Mouse (Mus musculus) regulatory T cell (primary cell): ENCODE data around the gene Baz1a.
"Not testable (repeated sequence)": the region's sequence is repeated elsewhere in the genome, so short reads cannot be mapped to it uniquely, and the experiment has no call there.

ENCODE experiments used
- in situ Hi-C: fragments of 300-600 bp; cut with MboI, MseI; formaldehyde crosslinking; loops from one replicate; pipeline ENCODE4 v1.15.1; 2025; ENCODE audit warnings: high pct_unique_total_duplicates

The Baz1a gene

DNA sequence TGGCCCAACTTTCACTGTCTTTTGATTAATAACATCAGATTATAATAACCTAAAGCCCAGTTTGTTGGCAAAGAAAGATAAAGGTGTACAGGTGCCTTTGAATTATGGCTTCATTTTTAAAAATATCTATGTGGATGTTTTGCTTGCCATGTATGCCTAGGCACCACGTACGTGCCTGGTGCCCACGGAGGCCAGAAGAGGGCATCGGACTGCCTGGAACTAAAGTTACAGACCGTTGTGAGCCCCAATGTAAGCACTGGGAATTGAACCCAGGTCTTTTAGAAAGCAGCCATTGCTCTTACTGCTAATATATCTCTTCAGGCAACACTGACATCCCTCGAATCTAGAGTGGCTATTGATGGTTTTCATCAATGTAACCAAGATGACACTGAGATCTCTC is 32.2 kb downstream of the Baz1a start:
- in situ Hi-C loops, result loop anchor here (5.0 kb wide), 1 partner anchor 95 kb away; no protein-coding TSS in a partner anchor

DNA sequence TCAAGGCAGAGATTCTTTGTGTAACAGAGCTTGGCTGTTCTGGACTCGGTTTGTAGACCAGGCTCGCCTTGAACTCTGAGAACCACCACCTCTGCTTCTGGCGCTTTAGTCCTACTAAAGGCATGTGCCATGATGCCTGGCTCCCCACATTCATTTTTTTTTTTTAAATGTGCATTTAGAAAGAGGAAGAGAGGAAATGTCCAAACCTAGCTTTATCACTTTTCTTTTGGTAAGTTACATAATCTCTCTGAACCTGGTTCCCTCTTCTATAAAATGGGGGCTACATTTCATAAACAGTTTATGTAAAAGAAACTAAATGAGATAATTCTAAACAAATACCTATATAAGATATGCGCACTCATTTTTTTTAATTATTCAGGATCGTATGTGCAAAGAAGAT is 33.2 kb downstream of the Baz1a start:
- in situ Hi-C loops, result loop anchor here (5.0 kb wide), 1 partner anchor 96 kb away; no protein-coding TSS in a partner anchor

DNA sequence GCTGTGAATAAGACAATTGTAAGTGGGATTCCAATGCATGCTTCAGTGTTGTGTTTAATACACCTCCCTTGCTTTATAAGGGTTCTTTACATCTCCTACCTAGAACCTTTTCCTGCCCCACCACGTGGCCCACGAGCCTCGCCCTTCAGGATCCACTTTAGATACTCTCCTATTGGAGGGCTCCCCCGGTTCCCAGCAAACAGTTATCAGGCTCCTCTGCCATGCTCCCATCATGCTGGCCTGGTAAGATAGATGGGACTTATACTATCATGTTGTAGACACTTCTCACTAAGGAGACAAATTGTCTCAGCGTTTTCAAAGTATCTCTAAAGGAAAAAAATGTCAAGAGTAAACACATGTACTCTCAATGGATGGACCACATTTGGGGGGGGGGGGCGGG is 33.6 kb downstream of the Baz1a start:
- in situ Hi-C loops, result loop anchor here (5.0 kb wide), 1 partner anchor 97 kb away; no protein-coding TSS in a partner anchor

DNA sequence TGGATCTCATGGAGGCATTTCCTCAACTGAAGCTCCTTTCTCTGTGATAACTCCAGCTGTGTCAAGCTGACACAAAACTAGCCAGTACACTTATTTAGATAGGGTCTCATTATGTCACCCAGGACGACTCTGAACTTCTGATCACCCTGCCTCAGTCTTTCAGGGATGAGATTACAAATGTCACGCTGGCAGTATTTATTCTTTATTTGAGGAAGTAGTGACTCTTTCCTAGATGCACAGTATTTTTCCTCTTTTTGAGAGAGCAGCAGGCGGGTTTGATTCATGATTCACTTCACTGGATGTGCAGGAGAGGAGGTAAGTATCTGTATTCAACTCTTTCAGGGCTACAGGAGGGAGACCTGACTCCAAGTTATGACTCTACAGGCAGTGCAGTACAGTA is 45.1 kb downstream of the Baz1a start:
- in situ Hi-C loops, result no loop called here

- in situ Hi-C loops, result no loop called here
Observed at GRCm38 (mm10) chr12:54965532-54966160, 48.5 kb downstream of the Baz1a start.

GRCm38 (mm10) chr12:54959569-54959968 is 54.6 kb downstream of the Baz1a start:
- in situ Hi-C loops, result no loop called here

- in situ Hi-C loops, result no loop called here
Observed at GRCm38 (mm10) chr12:54956974-54957373, 57.2 kb downstream of the Baz1a start.

DNA sequence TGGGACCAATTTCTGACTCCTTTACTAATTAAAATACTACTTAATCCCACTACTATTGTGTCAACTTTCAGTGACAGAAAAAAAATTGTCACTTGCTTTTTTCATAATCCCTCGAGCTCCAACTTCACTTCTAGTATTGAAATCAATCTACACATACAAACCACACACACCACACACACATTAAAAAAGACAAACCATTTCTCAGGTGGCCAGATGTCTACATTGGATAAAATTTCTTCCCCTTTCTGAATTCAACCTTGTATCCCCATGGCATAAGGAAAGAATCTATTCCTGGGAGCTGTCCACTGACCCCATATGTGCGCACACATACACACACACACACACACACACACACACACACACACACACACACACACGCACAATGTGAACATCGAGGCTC is 57.7 kb downstream of the Baz1a start:
- in situ Hi-C loops, result no loop called here

- in situ Hi-C loops, result no loop called here
Observed at GRCm38 (mm10) chr12:54946116-54946515, 68.0 kb downstream of the Baz1a start.

- in situ Hi-C loops, result not testable (repeated sequence)
Observed at GRCm38 (mm10) chr12:54942586-54943157, 71.5 kb downstream of the Baz1a start.

DNA sequence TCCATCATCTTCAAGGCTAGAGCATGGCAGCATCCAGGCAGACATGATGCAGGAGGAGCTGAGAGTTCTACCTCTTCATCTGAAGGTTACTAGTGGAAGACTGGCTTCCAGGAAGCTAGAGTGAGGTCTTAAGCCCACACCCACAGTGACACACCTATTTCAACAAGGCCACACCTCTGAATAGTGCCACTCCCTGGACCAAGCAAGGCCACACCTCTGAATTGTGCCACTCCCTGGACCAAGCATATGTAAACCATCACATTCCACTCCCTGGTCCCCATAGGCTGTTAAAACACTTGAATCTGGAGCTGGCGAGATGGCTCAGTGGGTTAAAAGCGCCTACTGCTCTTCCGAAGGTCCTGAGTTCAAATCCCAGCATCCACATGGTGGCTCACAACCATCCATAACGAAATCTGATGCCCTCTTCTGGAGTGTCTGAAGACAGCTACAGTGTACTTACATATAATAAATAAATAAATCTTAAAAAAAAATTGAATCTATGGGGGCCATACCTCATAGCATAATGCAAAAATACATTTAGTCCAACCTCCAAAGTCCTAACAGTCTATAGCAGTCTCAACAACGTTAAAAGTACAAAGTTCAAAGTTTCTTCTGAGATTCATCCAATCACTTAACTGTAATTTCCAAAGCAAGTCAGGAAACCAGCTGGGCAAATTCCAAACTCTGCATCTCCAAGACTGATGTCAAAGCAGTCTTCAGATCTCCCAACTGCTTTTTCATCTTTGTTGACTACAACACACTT is 76.4 kb downstream of the Baz1a start:
- in situ Hi-C loops, result not testable (repeated sequence)

DNA sequence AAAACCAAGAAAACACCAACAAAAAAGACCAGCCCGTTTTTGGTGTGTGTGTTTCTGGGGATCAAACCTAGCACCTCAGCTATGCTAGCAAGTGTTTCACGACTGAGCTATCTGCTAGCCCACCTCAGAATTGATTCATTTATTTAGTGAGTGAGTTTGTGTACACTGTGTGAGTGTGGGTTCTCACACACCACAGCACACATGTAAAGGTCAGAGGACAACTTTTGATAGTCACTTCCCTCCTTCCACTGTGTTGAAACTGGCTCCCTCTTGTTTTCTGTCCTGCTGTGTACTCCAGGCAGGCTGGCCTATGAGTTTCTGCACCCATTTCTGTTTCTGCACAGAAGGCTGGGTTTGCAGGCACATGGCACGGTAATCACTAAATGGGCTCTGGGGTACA is 103.8 kb downstream of the Baz1a start:
- in situ Hi-C loops, result no loop called here

DNA sequence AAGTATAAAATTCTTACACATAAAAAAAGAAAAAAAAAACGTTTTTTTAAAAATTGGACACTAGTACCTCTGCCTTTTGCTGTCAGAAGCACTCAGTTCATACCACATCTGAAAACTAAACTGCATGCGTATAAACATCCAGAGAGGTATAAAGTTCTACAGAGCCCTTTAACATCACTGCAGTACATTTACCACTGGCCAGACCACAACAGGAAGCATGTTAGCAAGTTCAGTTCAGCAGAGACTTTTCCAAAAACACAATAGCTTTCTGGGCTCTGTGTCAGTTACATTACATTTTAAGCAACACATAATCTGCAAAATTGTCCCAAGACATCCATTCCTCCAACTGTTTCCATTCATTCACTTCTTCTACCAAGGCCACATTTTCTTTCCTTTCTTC is 121.6 kb downstream of the Baz1a start:
- in situ Hi-C loops, result not testable (repeated sequence)

- in situ Hi-C loops, result no loop called here
Observed at GRCm38 (mm10) chr12:54890426-54890825, 123.7 kb downstream of the Baz1a start.

GRCm38 (mm10) chr12:54887580-54888127 is 126.5 kb downstream of the Baz1a start:
- in situ Hi-C loops, result no loop called here

GRCm38 (mm10) chr12:54879630-54880029 is 134.5 kb downstream of the Baz1a start:
- in situ Hi-C loops, result loop anchor here (5.0 kb wide), 1 partner anchor 42 kb away; no protein-coding TSS in a partner anchor

- in situ Hi-C loops, result loop anchor here (5.0 kb wide), 1 partner anchor 42 kb away; no protein-coding TSS in a partner anchor
Observed at GRCm38 (mm10) chr12:54879211-54879610, 134.9 kb downstream of the Baz1a start.

DNA sequence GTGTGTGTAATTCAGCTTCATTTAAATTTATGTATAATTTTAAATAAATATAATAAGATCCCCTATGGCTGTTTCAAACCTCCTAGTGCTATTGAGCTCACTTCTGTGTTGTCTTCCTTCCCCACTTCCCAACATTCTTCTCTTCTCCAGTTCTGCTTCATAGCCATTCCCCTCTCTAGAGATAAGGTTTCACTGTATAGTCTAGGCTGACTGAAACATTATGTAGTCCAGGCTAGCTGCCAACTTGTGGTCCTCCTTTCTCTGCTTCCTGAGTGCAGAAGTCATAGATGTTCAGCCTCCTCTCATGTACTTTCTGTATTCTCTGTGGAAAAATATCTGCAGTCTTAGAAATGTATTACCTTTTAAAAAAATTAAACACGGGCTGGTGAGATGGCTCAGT is 136.3 kb downstream of the Baz1a start:
- in situ Hi-C loops, result loop anchor here (5.0 kb wide), 1 partner anchor 41 kb away; no protein-coding TSS in a partner anchor

- in situ Hi-C loops, result loop anchor here (5.0 kb wide), 1 partner anchor 40 kb away; no protein-coding TSS in a partner anchor
Observed at GRCm38 (mm10) chr12:54876879-54877278, 137.3 kb downstream of the Baz1a start.

GRCm38 (mm10) chr12:54874711-54875110 is 139.4 kb downstream of the Baz1a start:
- in situ Hi-C loops, result loop anchor here (5.0 kb wide), 1 partner anchor 37 kb away; no protein-coding TSS in a partner anchor

DNA sequence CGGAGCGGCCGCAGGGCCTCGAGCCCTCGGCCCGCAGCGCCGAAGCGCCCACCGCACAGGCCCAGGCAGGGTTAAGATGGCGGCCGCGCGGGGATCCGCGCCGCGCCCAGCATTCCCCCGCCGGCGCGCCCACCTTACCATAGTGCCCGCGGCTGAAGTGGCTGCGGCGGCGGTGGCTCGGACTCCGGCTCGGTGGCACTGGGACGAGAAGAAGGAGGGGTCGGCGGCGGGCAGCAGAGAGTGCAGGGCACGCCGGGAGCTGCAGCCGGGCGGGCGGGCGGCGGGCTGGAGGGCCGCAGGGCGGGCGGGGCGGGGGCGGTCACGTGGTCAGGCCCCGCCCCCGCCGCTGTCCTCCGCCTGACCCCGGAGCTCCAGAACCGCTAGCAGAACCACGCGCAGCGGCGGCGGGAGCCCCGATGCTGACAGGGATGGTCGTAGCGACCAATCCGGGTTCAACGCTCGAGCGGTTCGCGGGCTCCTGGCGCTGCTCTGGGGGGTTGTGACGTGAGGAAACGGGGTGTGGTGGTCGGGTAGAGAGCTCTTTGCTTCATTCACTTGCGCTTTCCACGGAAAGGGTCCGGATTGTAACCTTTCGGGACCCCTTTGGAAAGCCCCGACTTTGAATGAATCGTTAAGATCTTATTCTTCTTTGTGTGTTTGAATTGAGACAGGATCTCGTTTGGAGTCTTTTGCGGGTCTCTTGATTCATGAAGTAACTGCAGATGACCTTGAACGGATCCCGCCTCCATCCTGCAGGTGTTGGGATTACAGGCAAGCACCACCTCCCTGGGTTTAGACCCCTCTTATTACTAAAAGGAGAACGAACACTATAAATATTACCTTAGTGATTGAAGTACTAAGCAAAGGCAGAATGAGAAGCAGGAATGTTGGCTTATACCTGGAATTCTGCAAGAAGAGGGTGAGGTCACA is 151.3 kb downstream of the Baz1a start, which contains the start of gene Cfl2:
Gene Cfl2 (minus strand): TSS at position 272 of the 930 bp plus-strand sequence.
- in situ Hi-C loops, result no loop called here
